Mouse (Mus musculus) E14TG2a.4 (cell line): ENCODE results near the gene Mpp3.

Source experiments
- CTCF ChIP-seq: conservative IDR thresholded peaks from 2 replicates; pipeline ENCODE4 v1.5.1; 2014; ENCODE audit warnings: low read length
- NANOG ChIP-seq: IDR thresholded peaks from 2 replicates; pipeline ENCODE4 v1.6.1; 2014; ENCODE audit warnings: borderline replicate concordance, low read length, mixed read lengths
- POU5F1 ChIP-seq: IDR thresholded peaks from 2 replicates; pipeline ENCODE4 v1.6.1; 2014; ENCODE audit warnings: low read length, borderline replicate concordance

DNA sequence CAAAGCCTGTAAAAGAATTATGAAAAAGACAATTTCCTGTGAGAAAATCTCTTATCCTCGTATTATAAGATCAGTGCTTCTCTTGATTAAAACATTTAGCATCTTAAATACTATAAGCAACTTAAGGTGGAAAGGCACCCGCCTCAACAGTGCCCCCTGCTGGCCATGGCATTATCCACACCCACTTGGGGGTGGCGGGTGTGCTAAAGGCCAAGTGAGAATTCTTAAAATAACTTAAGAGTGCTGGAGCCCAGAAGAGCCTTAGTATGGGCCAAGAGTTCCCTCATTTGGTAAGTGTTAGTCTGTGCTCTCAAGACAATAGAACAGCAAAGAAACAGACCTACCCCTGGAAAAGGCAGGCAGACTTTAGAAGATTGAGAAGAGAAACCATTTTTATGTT lies 56.9 kb downstream of the Mpp3 start:
- TF ChIP-seq CTCF (peak; percentile 96), NANOG (no peak), POU5F1 (no peak)
